Mouse (Mus musculus): ENCODE measurements around the gene Cdh23. TPM values are rescaled to one million over a fixed set of nuclear protein-coding genes. Genes with fewer than 3 reads are reported as not detected.
A peak's percentile ranks its signal among the peaks of the same experiment; 100 is the strongest.

The Cdh23 gene
- polyA plus RNA-seq, 1 experiment from 2014 or later = 0.25 TPM

DNA sequence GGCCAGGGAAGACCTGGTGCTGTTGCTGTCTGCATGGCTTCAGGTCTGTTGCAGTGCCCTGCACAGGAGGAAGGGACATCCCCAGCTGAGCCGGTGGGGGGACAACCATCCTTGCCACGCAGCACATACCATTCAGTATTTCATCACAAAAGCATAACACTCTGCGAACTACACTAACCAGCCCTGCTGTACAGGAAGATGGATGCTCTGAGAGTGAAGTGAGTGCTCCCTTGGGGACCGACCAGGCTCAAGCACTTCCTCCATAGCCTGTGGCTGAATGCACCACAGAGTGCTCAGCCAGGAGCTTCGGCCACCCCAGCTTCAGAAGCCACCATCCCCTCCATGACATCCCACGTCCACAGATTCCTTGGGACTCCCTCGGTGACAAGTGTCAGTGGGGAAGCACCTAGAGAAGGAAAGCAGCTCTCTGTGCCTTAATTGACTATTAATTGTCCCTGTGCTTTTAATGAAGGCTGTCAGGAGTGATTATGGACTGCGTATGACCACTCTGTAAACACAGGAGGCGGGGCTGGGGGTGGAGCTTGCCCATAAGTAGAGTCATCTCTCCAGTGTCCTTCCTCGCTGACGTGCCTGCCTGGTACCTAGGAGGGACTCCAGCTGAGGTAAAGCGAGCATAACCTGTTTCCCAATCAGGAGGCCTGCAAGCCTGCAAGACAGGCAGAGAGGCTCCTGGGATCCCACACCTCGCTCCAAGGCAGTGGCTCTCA lies 60.6 kb downstream of the Cdh23 start:
- Histone ChIP-seq H3K4me2 (ENCODE audit: low read length) (no peak overlapping the region), H3K27ac (no peak overlapping the region), H3K36me3 (ENCODE audit: insufficient read depth, low read length) (no peaks in the 10 kb centered on the region), H3K27me3 (ENCODE audit: insufficient read depth, low read length) (no peaks in the 10 kb centered on the region), H3K9me3 (replicated peaks; ENCODE audit: low read length) (no peaks in the 10 kb centered on the region), H3K4me3 (replicated peaks; ENCODE audit: low read depth, low read length) (no peak overlapping the region), H3K4me1 (replicated peaks; ENCODE audit: insufficient read depth, low read length) (no peaks in the 10 kb centered on the region), H3K9ac (ENCODE audit: low read depth, low read length) (no peak overlapping the region)
- DNase-seq (ENCODE audit: low spot score) (peak; percentile 33), ATAC-seq (replicated peaks; ENCODE audit: low FRiP score, low read depth) (no peak)
- TF ChIP-seq CTCF (IDR thresholded peaks at IDR 0.05; ENCODE audit: low read depth) = no peak
- WGBS = 26% methylated on average over 13 of the region's 13 CpGs

DNA sequence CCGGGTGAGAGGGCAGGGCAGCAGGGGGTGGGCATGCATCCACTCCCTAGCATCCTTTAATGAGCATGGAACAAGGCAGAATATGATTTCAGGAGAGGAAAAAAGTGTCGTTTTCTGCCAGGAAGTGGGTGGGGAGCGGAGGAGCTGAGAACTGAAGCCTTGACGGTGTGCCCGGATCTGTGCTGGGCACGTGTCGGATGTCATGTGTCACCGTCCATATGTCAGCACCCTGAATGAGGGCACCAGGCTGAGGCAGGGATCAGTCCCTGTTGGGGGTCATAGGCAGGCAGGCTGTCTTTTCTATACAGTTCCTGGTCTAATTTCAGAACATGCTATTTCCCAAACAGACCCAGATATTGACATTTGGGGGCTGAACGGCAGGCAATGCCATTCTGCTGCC lies 61.9 kb downstream of the Cdh23 start:
- DNase-seq (ENCODE audit: low spot score) = no peak
- H3K27me3 ChIP-seq (ENCODE audit: insufficient read depth, low read length) = no peaks in the 10 kb centered on the region
- H3K4me3 ChIP-seq (replicated peaks; ENCODE audit: low read depth, low read length) = no peak overlapping the region
- 46% methylated on average over 9 of the region's 9 CpGs for whole genome bisulfite sequencing
- no peak overlapping the region for H3K9ac ChIP-seq (ENCODE audit: low read depth, low read length)
- H3K27ac ChIP-seq = no peak overlapping the region
- no peak overlapping the region for H3K4me2 ChIP-seq (ENCODE audit: low read length)
- H3K36me3 ChIP-seq (ENCODE audit: insufficient read depth, low read length) = no peaks in the 10 kb centered on the region
- no peaks in the 10 kb centered on the region for H3K4me1 ChIP-seq (replicated peaks; ENCODE audit: insufficient read depth, low read length)
- no peak for ATAC-seq (replicated peaks; ENCODE audit: low FRiP score, low read depth)
- TF ChIP-seq CTCF (IDR thresholded peaks at IDR 0.05; ENCODE audit: low read depth) = no peak
- H3K9me3 ChIP-seq (replicated peaks; ENCODE audit: low read length) = 0 out of 2 replicates have a peak, but pooled peaks cover 3% of the 10 kb centered on the region

DNA sequence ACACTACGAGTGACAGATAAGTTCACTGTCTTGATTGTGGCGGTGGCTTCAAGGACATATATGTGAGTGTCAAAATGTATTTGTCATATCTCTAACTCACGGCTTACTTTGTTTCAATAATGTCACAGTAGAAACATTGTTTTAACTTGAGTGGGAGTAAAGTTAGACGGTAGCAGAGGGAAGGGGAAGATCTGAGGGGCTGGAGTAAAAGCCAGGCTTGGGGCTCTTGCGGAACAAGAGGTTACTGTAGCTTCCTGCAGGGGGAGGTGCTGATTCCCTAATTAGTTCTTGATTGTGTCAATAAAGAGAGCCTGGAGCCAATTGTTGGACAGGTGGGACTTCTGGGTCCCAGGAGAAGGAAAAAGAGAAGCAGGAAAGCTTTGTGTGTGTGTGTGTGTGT lies 70.2 kb downstream of the Cdh23 start:
- DNase-seq (ENCODE audit: low spot score) (no peak), ATAC-seq (replicated peaks; ENCODE audit: low FRiP score, low read depth) (no peak)
- Histone ChIP-seq H3K9ac (ENCODE audit: low read depth, low read length) (no peak overlapping the region), H3K9me3 (replicated peaks; ENCODE audit: low read length) (0 out of 2 replicates have a peak, but pooled peaks cover 3% of the 10 kb centered on the region), H3K4me2 (ENCODE audit: low read length) (no peak overlapping the region), H3K4me3 (replicated peaks; ENCODE audit: low read depth, low read length) (no peak overlapping the region), H3K27me3 (ENCODE audit: insufficient read depth, low read length) (no peaks in the 10 kb centered on the region), H3K36me3 (ENCODE audit: insufficient read depth, low read length) (no peaks in the 10 kb centered on the region), H3K4me1 (replicated peaks; ENCODE audit: insufficient read depth, low read length) (no peaks in the 10 kb centered on the region), H3K27ac (no peak overlapping the region)
- TF ChIP-seq CTCF (IDR thresholded peaks at IDR 0.05; ENCODE audit: low read depth) = no peak
- 61% methylated on average over 5 of the region's 5 CpGs for WGBS

DNA sequence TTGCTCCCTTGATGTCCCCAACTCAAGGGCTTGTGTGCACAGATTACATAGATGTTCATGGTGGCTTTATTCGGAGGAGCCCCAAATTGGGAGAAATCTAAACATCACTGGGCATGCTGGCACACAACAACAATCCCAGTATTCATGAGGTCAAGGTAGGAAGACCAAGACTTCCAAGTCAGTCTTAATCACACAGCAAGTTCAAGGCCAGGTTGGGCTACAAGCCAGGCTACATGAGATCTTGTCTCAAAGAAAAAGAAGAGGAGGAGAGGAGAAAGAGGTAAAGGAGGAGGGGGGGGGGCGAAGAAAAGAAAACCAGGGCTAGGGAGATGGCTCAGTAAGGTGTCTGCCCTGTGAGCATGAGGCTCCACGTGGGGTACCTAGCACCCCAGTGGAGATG lies 70.8 kb downstream of the Cdh23 start:
- Histone ChIP-seq H3K9ac (ENCODE audit: low read depth, low read length) (no peak overlapping the region), H3K36me3 (ENCODE audit: insufficient read depth, low read length) (no peaks in the 10 kb centered on the region), H3K4me3 (replicated peaks; ENCODE audit: low read depth, low read length) (no peak overlapping the region), H3K4me1 (replicated peaks; ENCODE audit: insufficient read depth, low read length) (no peaks in the 10 kb centered on the region), H3K27me3 (ENCODE audit: insufficient read depth, low read length) (no peaks in the 10 kb centered on the region), H3K27ac (no peak overlapping the region), H3K4me2 (ENCODE audit: low read length) (no peak overlapping the region), H3K9me3 (replicated peaks; ENCODE audit: low read length) (0 out of 2 replicates have a peak, but pooled peaks cover 3% of the 10 kb centered on the region)
- DNase-seq (ENCODE audit: low spot score) (no peak), ATAC-seq (replicated peaks; ENCODE audit: low FRiP score, low read depth) (no peak)
- no peak for TF ChIP-seq CTCF (IDR thresholded peaks at IDR 0.05; ENCODE audit: low read depth)
- 76% methylated on average over 3 of the region's 3 CpGs for WGBS

DNA sequence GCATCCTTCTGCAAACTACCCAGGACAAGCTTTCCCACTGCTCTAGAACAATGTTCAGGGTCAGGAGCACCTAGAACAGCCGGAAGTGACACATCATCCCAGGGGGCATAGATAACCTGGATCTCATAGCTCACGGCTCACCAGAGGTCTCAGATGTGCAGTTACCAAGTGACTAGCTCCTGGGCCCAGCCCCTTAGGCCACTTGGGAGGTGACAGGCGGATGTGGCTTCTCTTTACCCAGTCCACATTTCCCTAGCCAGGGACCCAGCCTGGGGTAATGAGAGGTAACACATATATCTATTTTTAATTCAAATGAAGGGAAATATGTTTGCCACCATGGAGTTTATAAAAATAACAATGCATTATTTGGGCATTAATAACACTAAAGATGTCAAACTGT lies 71.3 kb downstream of the Cdh23 start:
- WGBS = 66% methylated on average over 3 of the region's 3 CpGs
- Histone ChIP-seq H3K9me3 (replicated peaks; ENCODE audit: low read length) (0 out of 2 replicates have a peak, but pooled peaks cover 2% of the 10 kb centered on the region), H3K4me2 (ENCODE audit: low read length) (no peak overlapping the region), H3K4me3 (replicated peaks; ENCODE audit: low read depth, low read length) (no peak overlapping the region), H3K27me3 (ENCODE audit: insufficient read depth, low read length) (no peaks in the 10 kb centered on the region), H3K36me3 (ENCODE audit: insufficient read depth, low read length) (no peaks in the 10 kb centered on the region), H3K4me1 (replicated peaks; ENCODE audit: insufficient read depth, low read length) (no peaks in the 10 kb centered on the region), H3K9ac (ENCODE audit: low read depth, low read length) (no peak overlapping the region), H3K27ac (no peak overlapping the region)
- DNase-seq (ENCODE audit: low spot score) (no peak), ATAC-seq (replicated peaks; ENCODE audit: low FRiP score, low read depth) (no peak)
- no peak for TF ChIP-seq CTCF (IDR thresholded peaks at IDR 0.05; ENCODE audit: low read depth)

DNA sequence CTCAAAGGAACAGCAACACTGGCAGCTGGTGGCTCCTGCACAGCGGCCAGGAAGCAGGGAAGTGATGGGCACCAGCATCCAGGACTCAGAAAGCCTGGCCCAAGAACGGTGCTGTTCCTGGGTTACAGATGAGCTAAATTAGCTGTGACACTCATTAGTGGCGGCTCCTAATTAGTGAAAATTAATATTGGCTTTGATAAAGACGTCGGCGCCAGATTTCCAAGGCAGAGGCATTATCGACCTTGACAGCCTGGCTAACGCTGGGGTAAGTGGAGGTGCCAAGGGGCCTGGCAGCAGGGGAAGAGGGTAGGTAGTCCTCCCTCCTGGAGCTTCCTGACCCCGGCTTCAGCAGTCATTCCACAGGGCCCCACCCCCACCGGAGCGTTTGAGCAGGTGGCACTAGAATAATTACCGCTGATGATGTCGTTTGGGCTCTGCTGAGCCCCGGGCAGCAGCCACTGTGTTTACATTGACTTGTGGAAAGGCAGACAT lies 72.0 kb downstream of the Cdh23 start:
- ATAC-seq (replicated peaks; ENCODE audit: low FRiP score, low read depth) = no peak
- no peak overlapping the region for H3K4me2 ChIP-seq (ENCODE audit: low read length)
- no peaks in the 10 kb centered on the region for H3K9me3 ChIP-seq (replicated peaks; ENCODE audit: low read length)
- DNase-seq (ENCODE audit: low spot score) = no peak
- WGBS = 40% methylated on average over 14 of the region's 14 CpGs
- H3K4me1 ChIP-seq (replicated peaks; ENCODE audit: insufficient read depth, low read length) = no peaks in the 10 kb centered on the region
- H3K4me3 ChIP-seq (replicated peaks; ENCODE audit: low read depth, low read length) = no peak overlapping the region
- TF ChIP-seq CTCF (IDR thresholded peaks at IDR 0.05; ENCODE audit: low read depth) = no peak
- no peaks in the 10 kb centered on the region for H3K36me3 ChIP-seq (ENCODE audit: insufficient read depth, low read length)
- no peak overlapping the region for H3K9ac ChIP-seq (ENCODE audit: low read depth, low read length)
- H3K27ac ChIP-seq = no peak overlapping the region
- no peaks in the 10 kb centered on the region for H3K27me3 ChIP-seq (ENCODE audit: insufficient read depth, low read length)

All from kidney, postnatal 0 days (tissue).